Mouse (Mus musculus) heart, postnatal 0 days (tissue): ENCODE data around the gene Ifi47.
A peak's percentile ranks its signal among the peaks of the same experiment; 100 is the strongest.
"Not testable (repeated sequence)": the region's sequence is repeated elsewhere in the genome, so short reads cannot be mapped to it uniquely, and the experiment has no call there.

Source experiments
- CTCF ChIP-seq: IDR thresholded peaks from 2 replicates; pipeline ENCODE4 v1.5.1; 2016; ENCODE audit warnings: antibody characterized with exemption, control low read depth, low read depth
- EP300 ChIP-seq: IDR thresholded peaks from 2 replicates; pipeline ENCODE4 v1.6.1; 2016; ENCODE audit warnings: antibody characterized with exemption, low read depth

DNA sequence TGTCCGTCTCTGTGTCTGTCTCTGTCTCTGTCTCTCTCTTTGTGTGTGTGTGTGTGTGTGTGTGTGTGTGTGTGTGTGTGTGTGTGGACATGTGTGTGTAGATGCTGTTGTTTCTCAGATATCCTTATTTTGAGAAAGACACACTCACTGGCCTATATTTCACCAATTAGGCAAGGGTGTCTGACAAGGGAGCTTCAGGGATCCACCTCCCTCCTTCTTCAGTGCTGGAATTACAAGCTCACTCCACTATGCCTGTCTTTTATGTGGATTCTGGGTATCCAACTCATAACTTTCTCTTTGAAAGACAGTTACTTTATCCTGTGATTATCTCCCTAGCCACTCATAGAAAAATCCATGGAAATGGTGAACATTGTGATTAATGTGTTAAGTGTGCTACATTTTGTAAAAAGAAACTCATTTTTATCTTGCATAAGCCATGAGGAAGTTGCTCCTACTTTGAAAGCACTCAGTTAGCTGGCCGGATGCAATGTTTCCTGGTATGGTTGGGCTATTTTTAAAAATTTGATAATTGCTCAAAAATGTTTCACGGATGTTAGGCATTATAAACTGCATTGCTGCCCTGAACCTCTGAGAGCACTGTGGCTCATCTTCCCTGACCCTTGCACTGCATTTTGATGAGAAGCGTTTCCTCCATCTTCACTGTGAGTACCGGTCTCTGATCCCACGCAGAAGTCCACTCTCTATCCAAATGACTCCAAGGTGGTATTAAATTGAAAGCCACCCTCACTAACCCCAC is at the start of gene Ifi47:
- TF ChIP-seq CTCF = not testable (repeated sequence)
- 0 out of 2 replicates have a peak, but pooled peaks have one; percentile 51 for TF ChIP-seq EP300
